Mouse (Mus musculus): ENCODE results near the gene Fgfr2. TPM values are rescaled to one million over a fixed set of nuclear protein-coding genes. Genes with fewer than 3 reads are reported as not detected.
A peak's percentile ranks its signal among the peaks of the same experiment; 100 is the strongest.

The Fgfr2 gene
- polyA plus RNA-seq, 3 experiments from 2014 or later: 0.27 TPM; not detected in 2

DNA sequence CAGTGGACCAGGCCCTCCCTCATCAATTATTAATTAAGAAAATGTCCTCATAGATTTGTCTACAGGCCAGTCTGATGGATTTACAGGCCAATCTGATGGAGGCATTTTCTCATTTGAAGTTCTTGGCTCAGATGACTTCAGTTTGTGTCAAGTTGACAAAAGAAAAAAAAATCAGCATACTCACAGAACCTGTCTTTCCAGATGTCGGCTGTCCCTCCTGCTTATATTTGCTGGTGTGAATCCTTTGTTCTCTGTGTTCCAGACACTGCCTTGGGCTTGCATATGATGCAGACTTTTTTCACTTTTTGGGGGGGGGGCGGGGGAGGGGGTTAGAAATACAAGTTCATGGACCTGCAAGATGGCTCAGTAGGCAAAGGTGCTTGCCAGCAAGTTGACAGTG is 1472.9 kb downstream of the Fgfr2 start:
- no peak for ATAC-seq

DNA sequence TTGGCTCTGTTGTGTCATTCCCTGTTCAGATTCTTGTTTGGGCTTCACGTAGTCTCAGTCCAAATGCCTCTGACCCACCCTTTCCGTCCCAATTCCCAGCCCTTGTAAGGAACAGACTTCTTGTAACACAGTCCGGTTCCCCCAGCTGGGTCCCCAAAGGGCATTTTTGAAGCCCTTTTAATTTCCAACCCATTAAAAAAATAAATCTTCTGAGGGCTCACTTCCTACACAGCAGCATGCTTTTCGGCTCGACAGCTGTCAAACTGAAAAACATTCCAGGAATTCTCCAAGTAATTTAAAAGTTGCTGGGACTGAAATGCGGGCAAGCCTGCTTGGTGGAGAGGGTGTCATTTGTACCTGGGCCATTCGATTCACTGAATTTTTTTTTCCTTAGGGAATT is 1474.9 kb downstream of the Fgfr2 start:
- no peak for ATAC-seq

DNA sequence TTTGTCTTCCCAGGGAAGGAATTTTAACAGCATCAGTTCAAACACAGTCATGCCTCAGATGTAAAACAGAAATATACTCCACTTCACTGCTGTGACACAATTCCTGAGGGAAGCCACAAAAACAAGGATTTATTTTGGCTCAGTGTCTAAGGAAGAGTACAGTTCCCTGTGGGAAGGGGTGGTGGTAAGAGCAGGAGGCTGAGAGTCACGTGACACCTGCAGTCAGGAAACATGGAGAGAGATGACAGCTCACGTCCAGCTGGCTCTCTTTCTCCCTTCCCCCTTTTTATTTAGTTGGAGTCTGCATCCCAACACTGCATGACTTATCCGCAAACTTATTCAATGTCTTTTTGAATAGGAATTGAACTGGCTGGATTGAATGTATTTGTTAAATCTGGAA is 1475.6 kb downstream of the Fgfr2 start:
- no peak for ATAC-seq

DNA sequence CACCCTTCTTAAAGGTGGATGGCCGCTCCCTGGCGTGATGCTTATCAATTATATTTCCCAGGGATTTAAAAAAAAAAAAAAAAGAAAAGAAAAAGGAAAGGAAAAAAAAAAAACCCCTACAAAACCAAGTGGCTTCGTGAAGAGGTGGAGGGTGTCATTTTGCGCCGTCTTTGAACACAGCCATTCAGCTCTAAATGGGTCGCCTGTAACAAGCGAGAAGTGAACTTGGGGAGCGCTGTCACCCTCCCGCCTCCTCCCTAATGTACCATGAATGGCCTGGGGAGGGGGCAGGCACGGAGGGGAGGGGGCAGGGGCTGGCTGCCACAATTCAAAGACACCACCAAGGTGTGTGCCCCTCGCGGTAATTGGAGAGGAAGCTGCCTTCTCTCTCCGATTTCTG is 1478.6 kb downstream of the Fgfr2 start:
- ATAC-seq: no peak

DNA sequence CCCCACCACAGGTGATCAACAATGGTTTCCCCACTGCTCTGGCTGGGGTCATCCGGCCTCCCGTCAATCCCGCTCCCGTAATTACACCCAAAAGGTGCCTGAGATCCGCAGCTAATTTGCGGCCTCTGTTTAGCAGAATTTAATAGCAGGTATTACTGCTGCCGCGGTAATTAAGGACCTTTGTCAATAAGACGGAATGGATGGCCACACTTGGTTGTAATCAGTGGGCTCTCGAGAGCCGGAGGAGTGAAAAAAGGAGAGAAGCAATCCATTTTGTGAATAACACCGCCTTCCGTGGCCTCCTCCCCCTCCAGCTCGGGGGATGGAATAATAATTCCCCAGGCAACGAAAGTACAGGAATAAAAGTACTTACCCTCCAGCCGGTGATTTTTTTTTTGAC is 1479.1 kb downstream of the Fgfr2 start:
- ATAC-seq: no peak

DNA sequence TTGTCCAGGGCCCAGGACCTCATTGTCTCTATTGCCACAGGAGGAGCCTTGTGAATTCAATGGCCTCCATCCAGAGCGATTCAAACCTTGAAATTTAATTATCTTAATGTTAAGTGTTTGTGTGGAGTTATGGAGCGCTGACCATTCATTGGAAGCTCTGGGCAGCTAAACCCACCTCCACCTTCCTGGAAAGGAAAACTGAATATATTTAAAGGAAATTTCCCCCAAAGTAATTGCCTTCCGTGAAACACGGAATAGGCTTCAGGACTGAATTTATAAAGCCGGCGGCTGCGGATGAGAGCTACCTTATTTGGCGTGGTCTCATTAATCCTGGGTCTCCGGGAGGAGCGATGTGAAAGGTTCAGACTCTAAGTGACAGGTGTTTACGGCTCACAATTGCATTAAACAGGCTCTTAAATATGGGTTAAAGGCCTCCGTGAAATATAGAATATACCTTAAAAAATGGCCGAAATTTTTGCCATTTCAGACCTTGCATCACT is 1479.8 kb downstream of the Fgfr2 start:
- no peak for ATAC-seq

DNA sequence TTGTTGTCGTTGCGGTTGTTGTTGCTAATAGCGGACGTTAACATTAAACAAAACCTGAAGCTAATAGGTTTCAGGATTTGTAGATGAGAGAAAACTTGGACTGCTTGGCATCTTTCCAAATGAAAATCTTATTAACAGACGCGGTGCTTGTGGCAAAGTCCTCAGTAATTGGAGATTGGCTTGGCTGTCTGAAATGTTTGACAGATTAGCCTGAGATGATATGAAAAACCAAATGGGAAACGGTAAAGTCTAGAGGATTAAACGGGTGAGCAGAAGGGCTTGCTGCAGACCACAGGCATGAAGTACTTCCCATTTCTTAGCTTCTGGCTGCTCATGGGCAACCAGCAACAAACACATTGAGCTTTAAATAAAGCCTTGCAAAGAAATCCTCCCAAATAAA is 1493.6 kb downstream of the Fgfr2 start:
- ATAC-seq: no peak

DNA sequence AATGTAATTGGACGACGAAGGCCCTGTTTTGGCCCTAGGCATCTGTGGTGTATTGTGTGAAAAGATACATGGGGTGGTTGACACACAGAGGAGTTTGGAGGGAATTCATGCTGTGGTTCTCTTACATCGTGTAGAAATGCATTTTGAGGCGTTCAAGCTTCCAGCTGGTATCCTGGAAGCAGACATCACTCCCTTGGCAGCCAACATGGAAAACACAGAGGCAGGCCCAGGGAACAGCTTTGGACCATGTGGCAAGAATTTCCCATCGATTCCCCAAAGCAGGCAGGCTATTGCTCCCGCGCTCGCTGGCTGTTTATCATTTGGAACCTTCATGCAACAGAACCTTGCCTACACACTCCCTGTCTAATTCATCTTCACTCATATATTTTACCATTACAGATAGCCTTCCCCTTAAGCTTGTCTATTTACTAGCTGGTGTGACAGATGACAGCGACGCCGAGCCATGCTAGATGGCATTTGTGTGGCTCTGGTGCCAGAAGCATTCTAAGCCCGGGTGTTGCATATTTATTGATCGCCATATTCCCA is 1494.2 kb downstream of the Fgfr2 start:
- ATAC-seq: no peak

DNA sequence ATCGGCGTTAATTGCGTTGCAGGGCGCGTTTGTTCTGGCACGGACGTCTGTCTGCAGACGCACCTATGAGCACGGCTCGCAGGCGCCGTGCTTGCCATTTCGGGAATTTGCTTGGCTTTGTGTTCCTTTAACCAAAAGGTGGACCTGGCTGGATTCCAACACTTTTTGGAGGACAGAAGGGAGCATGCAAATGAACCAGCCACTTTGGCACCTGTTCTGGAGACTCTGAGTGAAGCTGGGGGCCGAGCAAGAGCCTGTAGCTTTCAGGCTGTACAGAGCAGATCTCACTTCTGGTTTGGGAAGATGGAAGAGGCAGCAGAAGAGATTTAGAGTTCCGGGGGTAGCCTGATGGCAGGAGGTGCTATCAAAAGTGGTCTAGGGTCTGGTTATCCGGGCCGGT is 1494.8 kb downstream of the Fgfr2 start:
- no peak for ATAC-seq

DNA sequence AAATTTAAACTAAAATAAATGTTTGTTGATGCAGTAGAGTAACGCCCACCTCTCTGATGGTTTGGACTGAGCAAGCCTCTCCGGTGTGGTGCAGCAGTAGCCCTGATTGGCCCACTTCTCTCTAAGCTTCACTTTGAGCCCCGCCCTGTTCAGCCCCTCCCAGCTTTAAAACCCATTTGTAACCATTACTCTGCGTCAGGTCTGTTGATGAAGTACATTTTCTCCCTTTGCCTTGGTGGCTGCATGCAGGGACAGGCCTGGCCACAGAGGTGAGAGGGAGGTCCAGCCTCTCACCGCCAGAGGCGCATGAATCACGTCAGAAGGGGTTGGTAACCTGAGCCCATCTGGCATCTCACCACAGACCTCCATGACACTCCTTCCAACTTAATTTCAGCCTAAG is 1513.5 kb downstream of the Fgfr2 start:
- no peak for ATAC-seq

DNA sequence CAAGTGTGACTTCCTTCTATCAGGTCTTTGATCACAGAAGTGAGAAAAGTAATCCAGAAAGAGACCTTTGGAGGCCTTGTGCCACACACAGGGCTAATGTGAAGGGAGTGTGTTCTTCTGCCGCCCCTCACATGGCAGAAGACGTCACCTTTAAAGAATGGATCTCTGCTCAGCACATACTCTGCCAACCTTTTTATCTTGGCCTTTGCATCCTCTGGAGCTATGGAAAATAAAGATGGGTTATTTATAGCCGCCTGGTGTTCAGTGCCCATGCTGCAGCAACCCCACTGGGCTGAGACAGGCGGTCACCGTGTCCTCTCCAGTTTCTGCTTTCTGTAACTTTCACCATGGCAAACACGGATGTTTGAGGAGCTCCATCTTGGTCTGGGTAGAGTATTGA is 1515.1 kb downstream of the Fgfr2 start:
- ATAC-seq: no peak

DNA sequence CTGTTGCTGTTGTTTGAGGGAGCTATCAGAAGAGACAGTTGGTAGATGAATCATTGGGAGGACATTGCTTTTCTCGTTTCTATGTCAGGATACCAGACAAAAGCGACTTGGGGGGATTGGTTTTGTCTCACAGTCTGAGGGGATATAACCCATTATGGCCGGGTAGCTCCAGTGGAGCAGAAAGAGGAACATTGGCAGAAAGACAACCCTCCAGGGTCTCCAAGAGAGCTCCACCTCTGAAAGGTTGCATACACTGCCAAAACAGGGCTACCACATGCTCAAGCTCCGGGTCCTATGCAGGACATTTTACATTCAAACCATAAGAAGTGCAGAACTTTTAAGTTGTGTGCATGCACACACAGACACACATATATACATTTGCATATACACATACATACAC is 1517.7 kb downstream of the Fgfr2 start:
- ATAC-seq: no peak

DNA sequence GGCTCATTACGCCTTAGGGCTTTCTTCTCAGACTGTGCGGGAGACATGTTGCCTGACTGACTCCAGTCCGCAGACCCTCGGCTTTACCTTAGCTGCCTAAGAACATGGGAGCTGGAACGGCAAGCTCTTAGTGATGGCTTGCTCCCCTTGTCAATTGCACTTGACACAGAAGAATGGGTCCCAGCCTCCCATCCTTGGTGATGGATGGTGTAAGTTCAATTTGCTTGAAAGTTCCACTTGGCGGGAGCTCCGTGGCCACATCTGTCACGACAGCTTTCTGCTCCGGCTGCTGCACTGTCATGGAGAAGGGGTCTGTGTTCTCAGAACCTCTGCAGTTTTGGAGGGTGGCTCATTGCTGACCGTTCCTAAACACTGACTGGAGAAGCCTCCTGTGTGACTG is 1518.2 kb downstream of the Fgfr2 start:
- no peak for ATAC-seq

DNA sequence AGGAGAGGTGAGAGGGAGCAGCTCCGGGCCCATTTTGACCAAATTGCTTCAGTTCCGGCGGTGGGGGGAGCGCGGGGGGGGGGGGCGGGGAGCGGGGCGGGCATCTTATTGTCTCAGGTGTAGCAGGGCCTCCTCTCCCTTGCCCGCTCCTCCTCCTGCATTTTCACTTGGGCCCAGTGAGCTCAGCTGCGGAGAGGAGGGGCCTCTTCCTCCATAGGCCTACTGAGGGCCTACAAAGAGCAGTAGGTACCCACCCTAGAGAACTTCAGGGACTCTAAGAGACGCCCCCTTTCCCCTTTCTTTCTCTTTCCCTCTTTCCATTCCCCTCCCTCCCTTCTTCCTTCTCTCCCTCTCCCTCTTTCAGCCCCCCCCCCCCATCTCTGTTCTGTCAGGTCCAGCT is 1520.0 kb downstream of the Fgfr2 start:
- no peak for ATAC-seq

DNA sequence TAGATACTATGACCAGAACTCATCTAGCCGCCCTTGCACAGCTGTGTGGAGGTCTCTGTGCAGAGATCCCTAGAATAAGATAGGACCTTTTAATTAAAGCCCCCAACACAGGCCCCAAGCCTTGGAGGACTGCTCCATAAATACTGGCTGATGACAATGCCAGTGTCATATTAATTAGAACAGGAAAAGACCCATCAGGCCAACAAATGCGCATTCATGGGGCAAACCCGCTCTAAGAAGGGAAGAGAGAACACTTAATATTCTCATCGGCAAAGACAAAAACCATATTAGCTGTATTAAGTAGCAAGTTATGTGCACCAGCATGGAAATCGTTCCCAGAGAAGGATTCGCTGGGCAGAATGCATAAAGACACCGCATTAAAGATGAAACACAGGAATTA is 1521.0 kb downstream of the Fgfr2 start:
- ATAC-seq: no peak

DNA sequence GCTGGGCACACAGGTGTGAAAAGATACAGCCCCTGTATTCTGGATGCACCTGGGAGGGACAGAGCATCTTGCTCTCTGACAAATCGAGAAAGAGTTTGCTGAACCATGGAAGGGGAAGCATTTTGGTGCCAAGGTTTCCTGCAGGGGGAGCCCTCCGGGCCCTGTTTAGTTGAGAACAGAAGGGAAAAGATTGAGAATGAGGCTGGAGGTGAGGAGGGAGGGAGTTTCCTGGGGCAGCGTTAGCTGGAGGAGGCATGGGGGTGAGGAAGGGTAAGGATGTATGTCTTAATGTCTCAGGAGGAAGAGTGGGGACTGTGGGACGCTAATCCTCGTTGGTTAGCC is 1524.7 kb downstream of the Fgfr2 start:
- ATAC-seq: no peak

DNA sequence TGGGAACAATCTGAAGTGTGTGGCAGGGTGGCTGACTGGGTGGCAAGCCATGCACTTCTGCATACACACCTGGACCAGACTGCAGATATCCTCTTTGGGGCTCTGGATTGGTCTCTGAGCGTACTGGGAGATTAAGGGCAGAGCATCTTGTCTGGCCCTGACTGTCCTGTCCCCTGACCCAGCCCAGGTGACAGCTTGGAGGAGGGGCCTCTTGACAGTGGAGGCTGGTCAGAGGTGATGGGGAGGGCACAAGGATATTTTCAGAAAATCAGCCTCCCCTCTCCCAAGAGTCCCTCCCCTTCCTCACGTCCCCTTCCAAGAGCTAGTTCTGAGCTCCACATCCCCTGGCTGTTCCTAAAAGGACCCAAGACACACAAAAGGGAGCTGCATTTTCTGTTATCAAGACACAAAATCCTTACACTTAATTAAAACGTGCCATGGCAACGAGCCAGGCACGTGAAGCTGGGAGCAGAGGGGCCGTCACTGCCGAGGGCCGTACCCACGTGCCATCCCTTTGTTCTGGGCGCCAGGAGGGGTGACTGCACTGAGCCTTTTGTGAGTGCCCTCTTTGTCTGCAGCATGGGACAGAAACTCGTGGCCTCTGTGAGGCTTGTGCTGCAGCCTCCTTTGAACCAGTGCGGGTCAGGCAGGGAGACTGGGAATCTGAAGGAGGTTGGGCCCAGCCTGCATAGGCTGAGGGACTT is 1525.2 kb downstream of the Fgfr2 start:
- ATAC-seq: no peak

DNA sequence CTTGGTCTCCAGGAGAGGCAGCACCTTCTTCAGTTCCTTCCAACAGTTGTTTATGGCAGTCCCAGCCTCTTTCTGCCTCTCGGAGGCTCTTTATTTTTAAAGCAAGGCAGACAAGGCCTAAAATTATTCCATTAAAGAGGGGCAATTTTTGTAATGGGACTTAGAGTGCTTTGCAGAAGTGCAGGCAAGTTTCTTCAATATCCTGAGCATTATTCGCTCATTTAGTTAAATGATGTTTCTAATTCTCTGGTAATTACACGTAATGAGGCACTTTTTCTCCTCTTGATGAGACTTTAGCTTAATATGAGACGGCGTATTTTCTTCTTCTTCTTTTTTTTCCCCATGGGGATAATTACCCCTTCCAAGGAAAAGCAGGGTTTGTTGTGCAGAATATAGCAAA is 1537.6 kb downstream of the Fgfr2 start:
- ATAC-seq: no peak

DNA sequence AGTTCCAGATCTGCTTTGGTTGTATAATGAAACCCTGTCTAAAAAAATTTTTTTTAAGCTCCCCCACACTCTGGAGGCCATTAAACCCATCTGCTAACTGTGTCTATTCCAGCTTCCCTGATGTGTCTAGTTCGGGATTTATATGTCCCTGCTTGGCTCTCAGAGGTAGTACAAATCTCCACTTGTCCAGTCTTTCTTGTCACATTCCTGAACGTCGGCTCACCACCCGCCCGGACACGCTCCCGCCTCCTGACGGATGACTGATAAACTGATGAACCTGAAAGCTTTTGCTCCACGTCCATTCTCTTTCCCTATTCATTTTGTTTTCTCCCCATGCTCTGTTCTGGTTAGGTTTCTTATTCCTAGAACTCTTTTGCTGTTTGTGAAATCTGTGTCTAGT is 1541.0 kb downstream of the Fgfr2 start:
- ATAC-seq: no peak

DNA sequence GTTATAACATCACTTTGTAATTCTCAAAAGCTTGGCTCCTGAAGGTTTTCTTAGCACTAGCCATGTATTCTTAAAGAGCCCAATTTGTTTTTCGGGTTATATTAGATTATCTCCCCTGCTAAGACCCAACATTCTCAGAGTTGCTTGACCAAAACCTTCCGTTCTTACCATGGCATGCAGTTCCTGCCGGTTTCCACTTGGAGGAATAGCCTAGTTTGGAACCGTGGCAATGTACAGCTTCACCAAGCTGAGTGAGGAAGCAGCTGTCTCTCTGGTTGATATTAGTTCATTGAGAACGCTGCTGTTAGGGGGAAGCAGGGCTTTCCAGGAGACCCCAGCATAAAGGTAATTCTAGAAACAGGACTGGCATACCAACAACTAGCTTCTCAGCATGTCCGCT is 1547.9 kb downstream of the Fgfr2 start:
- ATAC-seq: no peak

DNA sequence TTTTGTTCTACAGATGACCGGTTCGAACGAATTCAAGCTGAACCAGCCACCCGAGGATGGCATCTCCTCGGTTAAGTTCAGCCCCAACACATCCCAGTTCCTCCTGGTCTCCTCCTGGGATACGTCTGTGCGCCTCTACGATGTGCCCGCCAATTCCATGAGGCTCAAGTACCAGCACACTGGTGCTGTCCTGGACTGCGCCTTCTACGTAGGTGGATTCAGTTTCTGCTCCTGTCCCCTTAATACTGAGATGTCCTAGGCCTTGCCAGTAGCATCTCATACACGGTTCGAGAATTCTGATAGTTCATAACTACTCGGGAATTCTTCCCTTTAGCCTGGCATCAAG is 1562.5 kb downstream of the Fgfr2 start:
- no peak for ATAC-seq

DNA sequence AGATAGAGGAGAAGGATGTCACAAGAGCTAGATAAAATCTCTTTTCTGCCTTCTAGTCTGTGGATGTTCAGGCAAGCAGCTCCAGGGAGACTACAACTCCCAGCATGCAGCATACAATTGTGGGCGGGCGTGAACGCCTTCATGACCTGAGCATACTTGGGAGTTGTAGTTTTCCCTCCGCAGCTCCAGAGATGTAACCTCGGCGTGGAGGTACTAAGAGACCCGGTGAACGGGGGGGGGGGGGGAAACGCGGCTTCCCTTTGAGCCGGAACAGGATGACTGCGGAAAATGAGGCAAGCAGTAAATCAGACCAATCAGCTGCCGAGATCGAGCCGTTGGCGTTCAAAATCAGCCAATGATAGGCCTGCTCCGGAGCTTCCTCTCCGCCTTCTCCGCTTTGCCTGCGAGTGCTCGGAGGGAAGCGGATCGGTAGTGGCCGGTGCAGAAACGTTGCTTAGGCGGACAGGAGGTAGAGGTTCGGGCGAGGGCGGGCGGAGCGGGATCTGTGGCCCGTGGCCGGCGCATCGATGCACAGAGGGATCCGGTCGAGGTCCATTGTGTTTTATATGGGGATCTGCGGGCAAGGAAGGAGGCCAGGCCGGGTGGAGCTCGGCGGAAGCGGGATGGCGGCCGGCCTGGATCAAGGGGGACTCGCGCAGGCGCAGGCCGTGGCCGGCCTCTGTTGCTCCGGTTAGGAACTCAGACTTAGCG is 1563.0 kb downstream of the Fgfr2 start, which contains the start of gene Bub3:
Gene Bub3 (plus strand): TSS at position 237 of the 711 bp plus-strand sequence.
- peak; percentile 93 for ATAC-seq

DNA sequence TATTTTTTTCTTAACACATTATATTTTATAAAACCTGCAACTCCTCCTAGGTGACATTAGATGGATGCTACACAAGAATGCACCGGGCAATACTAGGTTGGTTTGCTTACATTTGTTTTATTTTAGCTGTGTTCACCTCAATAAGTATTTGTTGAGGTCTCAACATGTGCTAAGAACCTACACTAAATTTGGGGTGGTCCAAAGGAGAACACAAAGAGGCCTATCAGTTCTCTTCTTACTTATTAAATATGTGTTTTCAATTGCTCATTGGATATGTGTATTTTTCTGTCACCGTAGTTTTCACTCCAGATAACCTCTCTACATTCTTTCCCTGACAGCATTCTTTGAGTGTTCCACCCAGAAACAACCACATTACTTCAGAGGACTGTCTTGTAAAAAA is 1565.4 kb downstream of the Fgfr2 start:
- no peak for ATAC-seq

DNA sequence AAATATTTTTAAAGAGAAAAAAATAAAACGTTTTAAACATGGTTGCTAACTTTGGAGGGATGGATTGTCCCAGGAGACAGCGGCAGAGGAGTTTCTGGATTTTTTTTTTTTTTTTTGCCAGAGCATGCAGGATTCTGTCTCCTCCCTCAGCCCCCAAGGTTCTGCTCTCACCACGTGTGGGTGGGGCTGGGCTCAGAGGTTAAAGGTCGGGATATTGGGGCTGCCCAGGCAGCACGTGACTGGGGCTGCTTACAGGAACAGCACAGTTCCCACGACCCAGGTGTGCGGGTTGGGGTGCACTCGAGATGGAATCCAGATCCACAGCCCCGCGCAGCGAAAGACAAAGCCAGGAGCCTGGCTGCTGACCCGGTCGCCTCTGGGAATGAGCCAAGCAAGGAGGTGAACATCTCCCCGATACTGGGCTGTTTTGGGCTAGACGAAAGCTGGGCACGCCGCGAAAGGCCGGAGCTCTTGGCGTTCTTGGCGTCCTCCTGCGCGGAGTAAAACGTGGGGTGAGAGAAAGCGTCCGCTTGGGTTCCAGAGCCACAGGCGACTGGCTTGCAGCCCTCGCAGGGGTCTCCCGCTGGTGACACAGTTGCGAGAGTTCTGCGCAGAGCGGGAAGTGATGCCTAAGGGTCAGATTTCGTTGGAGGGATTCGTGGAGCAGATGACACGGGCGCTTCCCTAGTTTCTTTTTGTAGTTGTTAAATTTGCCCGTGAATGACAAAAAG is 1566.4 kb downstream of the Fgfr2 start:
- ATAC-seq: no peak

All from inflammation-experienced regulatory T-cells, adult 6 months (primary cell).